Mouse (Mus musculus): ENCODE data around the gene Chrna10.

GRCm38 (mm10) chr7:102101487-102101886 is 15.1 kb downstream of the Chrna10 start, which contains the start of gene Art1:
- no peak for TF ChIP-seq CTCF (IDR thresholded peaks at IDR 0.05; ENCODE audit: extremely low read depth, insufficient read length, insufficient replicate concordance, low read depth, low read length)
- no peak for TF ChIP-seq POLR2A (IDR thresholded peaks at IDR 0.05; ENCODE audit: low read depth, low read length)

Measured in small intestine, adult 2 months (tissue).